Mouse (Mus musculus) layer of hippocampus, adult 11-12 months (tissue): ENCODE measurements around the gene Atxn7l2.

Source experiments
- DNase-seq: peaks from one replicate; pipeline ENCODE4 v3.0.0; 2022; ENCODE audit warnings: low spot score

Gene Atxn7l2

DNA sequence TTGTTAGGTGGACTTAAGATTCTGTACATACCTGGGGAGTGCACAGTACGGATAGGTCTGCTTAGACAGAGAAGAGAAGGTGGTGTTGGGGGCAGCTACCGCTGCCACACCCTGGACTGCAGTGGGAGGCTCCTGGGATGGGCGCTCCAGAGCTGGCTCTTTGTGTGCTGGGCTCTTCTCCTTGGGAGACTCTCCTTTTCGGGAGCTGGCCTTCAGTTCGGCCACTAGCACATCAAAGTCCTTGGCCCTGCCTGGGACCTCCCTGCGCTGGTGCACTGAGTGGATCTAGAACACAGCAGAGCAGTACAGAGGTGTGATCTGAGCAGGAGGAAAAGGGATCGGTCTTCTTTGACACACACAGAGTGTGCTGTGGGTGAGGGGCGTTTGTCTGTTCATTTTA, 5.1 kb downstream of the Atxn7l2 start:
- DNase-seq: no peak

DNA sequence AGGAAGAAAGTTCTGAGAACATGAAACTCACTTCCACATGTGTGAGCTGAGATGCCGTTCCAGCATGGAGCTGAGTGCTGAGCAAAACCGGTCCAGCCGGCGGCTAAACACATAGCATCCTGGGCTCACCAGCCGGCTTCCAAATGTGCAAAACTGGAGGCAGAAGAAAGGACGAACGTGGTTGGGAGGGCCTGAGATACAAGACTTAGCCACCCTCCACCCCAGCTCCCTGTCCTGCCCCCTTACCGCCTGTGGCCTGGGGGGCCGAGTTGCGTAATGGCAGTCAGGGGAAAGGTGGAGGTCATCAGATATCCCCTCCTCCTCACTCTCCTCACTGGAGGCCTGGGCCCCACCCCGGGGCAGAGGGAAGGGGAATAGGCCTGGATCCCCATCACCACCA, 6.3 kb downstream of the Atxn7l2 start:
- DNase-seq: no peak

DNA sequence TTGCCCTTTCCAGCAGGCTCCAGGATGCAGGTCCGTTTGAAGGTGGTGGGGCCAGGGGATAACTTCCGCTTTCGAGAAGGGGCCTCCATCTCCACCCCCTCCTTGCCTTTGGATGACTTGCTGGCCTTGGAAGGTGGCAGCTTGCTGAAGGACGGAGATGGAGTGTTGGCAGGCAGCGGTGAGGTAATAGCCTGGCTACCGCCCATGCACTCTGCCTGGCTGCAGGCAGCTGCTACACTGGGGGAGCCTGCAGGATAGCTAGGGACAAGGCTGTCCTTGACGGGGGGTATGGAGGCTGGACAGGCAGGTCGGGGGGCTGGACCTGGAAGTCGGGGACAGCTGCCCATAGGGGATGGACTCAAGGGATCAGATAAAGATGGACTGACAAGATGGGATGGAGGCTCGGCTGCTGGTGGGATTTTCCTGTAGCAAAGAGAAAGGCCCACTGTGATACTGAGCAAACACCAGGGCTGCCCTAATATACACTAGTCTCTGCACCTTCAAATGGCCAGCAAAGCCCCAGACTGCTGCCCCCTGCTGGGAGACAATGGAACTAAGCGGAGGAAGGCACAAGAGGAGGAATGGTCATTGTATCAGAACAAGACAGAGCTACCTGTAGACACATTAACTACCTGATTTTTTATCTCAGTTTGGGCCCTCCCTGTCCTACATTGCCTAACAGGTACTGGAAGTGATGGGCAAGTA, 7.0 kb downstream of the Atxn7l2 start:
- DNase-seq: peak; percentile 90

DNA sequence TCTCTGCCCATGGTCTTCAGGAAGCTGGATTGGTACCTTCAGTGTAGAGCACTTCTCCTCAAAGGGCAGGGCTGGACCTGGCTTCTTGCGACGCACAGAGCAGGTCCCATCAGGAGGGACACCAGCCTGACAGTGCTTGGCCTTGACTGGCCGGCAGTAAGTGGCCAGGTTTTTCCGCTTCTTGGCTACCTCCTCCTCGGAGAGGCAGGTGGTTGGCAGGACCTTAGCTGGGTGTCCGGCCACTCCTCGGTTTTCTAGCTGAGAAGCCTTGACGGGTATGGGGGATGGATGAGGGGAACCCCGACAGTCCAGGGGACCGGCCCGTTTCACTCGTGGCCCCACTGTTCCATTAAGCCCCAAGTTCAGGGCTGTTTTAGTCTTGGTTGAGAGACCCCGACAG, 7.5 kb downstream of the Atxn7l2 start:
- DNase-seq: no peak

DNA sequence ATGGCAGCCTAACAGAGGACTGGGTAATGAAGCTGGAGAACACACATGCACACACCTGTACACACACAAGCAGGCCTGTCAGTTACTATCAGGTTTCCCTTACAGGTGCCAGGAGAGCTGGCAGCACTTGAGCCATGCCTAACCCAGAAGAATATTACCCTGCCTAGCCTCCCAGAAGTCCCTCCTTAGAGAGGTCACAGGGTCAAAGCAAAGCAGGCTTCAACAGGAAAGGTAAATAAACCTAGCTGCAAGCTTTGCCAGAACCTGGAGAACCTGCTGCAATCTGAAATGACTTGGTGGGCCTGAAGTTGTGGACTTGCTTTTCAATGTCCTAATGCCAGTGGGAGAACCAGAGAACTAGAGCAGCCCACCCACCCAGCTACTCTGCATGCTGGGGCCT, 8.2 kb downstream of the Atxn7l2 start:
- DNase-seq: no peak

DNA sequence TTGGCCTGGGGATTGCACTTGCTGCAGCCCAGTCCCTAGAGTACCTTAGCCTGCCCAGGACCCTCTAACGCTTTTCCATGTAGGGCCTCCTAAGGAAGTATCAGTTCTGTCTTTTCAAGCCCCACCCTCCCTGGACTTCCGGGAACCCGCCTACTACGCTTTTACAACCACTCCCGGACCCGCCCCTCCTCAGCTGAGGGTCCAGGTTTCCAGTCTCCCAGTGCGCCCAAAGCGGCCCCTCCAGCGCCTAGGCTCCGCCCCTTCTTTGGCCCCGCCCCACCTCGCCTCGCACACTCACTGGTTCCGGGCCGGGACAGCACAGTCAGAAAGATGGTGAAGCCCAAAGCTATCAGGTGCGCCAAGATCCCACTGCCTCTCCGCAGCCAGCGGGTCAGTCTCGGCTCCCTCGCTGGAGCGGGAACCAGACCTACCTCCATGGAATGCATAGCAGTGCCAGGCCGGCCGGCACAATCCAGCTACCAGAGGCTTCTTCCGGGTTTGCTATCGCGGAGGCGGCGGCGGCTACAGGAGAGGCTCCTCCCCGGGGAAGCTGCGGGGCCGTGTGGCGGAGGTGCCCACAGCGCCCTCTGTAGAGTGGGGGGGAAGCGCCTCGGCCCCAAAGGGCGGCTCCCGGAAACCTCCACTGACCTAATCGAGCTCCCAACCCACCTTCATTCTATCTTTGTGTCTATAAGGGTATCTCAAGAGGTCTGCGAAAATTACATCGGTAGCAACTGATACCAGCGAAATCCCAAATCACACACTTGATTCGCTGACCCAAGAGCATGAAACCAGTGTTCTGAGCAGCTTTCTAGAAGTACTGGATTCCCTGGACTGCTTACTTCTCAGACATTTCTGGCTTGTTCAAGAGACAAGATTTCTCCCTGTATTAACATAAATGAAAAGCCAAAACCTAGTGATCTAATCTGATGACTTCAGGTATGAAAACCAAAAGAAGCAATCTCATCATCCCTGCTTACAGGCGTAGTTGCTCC, 10.1 kb downstream of the Atxn7l2 start, which contains the start of gene Cyb561d1:
Cyb561d1 (minus strand) TSS at position 884 of the 995 bp plus-strand sequence.
- DNase-seq: peak; percentile 92

DNA sequence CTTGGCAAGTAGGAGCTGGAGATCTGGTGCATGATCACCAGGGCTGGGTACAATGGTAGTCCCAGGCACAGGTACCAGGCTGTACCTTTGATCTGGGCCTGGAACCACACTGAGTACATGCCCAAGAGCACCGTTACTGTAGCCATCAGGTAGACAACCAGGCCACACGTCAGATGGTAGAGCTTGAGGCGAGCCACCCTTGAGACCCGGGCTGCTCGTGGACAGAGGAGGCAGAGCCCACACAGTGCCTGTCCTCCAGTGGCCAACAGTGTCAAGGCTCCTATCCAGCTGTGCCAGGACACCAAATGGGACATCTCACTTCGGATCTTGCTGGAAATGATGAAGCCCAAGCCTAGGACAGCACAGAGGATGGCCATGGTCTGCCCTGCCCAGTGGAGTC, 11.5 kb downstream of the Atxn7l2 start:
- no peak for DNase-seq

DNA sequence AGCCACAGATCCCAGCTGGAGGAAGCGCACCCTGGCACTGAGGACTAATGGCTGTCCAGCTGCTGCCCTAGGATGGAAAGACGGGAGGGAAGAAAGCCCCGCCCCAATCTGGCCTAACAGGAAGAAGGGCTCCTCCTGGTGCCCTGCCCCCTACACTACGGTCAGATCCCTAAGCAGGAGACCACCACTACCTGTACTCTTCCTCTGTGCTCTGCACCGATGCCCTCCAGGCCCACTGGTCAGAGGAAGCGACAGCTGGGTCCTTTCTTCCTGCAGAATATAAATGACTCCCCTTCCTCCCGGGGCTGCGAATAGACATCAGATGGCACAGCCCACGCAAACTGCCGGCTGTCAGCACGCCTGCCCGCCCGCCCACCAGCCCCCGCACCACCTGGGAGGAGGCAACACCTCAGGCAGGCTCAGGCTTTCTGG, 13.7 kb downstream of the Atxn7l2 start:
- peak; percentile 80 for DNase-seq

DNA sequence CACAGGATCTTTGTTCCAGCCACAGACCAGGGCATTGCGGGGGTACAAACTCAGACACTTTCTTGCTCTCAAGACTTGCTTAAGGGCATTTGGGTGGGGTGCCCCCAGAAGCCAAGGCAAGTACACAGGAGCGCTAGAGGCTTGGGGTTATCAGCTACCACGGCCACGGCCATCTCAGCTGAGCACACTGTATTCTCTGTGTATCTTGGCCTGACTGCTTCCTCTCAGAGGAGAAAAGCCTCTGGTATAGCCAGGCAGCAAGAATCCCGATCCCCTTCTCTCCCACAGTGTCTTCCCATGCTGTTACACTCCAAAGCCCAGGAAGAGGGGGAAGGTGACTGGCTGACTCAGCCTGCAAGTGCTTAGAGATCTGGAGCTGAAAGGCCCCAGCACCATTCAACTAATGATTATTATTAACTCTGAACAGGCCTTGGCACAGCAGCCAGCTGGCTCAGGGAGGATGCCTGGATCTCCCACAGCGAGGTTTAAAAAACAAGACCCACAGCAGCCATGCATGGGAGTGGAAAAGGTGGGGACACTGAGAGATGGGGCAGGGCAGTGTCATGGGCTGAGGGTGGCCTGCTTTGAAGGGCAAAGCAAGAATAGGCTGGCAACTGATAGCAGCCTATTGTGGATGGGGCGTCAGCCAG, 14.7 kb downstream of the Atxn7l2 start:
- peak; percentile 75 for DNase-seq

DNA sequence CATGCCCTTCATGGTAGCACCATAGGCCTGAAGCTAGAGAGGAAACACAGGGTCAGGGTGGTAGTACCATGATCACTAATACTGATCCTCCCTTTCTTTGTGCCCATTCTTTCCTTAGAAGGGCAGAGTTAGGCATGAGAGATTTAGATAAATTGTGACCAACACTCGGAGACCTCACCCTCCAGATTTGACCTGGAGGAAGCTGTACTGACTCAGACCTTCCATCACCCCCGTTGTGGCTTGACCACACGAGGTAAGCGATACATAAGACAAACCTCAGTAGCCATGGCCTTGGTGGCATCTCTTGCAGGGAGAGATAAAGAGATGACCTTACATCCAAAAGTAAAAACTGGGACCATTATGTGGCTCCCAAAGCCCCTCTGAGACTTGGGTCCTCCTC, 15.4 kb downstream of the Atxn7l2 start:
- no peak for DNase-seq

DNA sequence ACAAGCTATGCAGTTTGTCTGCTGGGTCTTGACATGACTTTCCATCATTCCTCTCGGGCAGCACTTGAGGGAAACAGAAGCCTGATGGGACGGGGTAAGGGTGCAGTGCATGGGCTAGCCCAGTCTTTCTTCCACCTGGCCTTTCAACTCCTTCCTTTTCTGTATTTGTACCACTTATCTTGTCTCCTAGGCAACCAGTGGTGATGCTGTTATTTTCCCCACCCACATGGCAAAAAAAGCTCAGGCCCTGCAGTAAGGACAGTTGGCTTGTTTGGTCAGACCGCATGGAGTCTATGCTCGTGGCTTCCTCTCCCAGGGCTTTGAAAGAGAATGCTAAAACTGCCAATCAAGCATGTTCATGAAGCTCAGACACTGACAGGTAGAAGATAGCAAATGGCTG, 17.0 kb downstream of the Atxn7l2 start:
- DNase-seq: no peak

DNA sequence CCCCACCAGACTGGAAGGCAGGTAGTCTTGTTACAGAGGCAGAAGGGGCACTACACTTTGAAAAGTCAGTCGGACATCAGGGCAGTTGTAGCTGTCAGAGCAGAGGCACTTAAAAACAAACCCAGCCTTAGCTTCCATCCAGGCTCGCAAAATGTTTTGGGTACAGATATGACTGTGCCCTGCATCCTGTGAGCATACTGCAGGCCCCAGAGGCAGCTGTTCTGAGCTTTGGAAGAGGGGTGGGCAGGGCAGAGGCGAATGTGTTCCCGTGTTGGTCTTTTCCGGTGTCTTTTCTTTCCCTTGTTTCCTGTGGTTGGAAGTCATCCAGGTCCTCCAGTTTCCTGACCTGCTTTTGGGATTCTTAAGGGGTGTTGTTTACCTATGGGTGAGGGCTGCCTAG, 20.8 kb downstream of the Atxn7l2 start:
- no peak for DNase-seq

DNA sequence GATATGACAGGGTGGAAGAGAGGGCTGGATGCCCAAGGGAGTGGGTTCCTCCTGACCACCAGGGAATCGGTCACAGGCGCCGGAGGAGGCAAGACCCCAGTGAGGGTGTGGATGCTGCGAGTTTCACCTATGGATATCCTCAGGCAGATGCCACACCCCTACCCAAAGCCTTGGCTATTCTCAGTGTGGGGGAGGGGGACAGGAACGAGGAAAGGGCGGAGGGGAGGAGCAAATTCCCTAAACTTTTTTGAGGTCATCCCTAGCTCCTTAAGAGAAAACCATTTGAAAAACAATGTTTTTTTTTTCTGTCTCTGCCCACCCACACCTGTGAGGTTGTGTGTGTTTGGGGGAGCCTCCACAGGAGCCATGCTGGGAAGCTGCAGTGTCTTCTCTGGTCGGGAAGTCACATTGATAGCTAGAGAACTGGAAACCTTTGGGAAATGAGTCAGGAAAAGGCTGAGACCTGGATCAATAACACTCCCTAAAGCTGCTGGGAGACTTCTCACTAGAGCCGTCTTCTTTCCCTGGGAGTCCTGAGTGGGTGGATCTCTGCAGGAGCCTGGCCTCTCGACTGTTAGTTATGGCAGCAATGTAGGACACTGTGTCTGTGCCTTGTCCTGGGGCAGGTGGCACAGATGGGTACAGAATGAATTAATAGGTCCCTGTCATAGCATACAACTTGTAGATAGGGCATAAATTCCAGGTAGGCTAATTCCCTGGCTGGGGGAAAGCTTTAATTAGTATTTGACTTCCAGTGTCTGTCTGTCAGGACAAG, 21.8 kb downstream of the Atxn7l2 start:
- no peak for DNase-seq

DNA sequence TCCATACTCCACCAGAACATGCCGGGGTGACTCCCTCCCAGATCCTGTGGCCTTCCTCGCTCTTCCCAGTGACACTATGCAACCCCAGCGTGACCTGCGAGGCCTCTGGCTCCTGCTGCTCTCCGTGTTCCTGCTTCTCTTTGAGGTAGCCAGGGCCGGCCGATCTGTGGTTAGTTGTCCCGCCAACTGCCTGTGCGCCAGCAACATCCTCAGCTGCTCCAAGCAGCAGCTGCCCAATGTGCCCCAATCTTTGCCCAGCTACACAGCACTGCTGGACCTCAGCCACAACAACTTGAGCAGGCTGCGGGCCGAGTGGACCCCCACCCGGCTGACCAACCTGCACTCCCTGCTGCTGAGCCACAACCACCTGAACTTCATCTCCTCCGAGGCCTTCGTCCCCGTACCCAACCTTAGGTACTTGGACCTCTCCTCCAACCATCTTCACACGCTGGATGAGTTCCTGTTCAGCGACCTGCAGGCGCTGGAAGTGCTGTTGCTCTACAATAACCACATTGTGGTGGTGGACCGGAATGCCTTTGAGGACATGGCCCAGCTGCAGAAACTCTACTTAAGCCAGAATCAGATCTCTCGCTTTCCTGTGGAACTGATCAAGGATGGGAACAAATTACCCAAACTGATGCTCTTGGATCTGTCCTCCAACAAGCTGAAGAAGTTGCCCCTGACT, 23.5 kb downstream of the Atxn7l2 start:
- no peak for DNase-seq

DNA sequence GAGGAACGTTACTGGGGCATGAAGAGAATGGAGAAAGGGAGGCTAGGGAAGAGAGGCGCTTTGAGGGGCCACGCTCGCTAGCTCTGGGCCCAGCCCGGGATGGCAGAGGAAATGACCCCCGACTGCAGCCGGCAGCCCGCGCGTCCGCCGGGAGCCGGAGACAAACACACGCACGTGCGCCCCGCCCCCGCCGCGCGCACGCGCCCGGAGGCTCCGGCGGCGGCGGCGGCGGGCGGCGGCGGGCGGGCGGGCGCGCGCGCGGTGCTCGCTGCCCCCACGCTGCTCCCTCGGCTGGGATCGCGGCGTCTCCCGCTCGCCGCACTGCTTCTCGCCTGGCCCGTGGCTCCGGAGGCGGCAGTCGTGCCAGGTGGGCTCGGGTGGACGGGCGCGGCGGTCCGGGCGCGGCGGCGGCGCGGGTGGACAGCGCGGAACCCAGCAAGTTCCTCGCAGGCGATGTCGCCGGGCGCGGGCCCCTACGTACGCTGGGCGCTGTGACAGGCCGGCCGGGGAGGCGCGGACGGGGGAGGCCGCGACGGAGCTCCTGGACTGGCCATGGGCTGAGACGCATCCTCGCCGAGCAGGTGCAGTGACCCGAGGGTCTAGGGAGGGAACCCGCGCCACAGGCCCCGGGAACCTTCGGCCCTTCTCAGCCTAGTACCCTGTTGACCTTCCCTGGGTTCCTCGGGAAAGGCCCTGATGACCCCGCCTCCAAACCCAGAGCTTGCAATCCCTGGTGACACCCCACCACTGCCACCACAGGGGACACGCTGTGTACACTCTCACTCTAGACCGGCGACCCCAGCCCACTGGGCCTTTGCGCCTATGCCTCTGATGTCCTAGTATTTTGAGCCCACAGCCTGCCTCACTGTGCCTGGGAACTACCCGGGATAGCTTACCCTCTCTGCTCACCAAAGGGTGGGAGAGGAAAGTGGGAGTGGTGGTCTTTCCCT, 24.4 kb downstream of the Atxn7l2 start, which contains the start of gene Amigo1:
Amigo1 (plus strand) TSS at position 238 of the 950 bp plus-strand sequence.
- no peak for DNase-seq

DNA sequence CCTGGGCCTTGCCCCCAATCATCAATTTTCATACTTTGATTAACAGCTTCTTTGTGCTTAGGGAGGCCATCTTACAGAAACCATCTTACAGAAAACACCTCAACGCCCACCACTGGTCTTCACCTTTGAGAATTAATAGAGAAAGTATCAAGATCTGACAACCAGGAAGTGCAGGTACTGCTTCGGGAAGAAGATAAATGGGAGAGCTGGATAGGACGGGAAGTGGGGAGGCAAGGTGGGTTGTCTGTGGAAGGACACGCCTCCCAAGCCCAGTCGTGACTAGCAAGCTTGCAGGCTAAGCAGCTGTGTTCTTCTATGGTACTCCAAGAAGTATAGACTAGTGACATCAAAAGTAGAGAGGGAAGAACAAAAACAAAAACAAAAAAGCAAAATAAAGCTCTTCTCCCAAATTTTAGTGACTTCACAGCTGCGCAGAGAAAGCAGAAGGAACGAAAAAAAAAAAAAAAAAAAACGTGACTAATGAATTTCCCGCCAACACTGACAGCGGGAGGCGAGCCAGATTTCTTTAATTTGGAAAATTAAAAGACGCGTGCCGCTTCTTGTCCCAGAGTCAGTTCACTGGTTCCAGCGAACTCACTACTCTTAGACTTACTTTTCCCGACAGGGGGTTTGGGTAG, 25.2 kb downstream of the Atxn7l2 start:
- no peak for DNase-seq

DNA sequence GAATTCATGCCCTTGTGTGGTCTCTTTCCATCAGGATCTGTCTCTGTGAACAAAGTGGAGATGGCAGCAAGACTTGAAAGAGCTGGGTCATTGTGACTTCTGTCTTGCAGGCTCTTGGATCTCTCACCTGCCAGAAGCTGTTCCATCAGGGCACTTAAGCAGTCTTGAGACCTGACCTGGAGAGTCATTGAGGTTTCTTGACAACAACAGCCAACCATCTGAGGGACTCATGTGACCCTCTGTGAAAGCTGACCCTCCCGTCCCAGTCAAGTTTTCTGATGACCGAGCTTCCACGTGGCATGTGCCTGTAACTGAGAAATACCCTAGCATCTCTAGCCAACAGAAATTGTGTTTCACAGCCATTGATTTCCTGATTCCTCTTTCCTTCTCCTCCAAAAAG, 26.0 kb downstream of the Atxn7l2 start:
- no peak for DNase-seq

DNA sequence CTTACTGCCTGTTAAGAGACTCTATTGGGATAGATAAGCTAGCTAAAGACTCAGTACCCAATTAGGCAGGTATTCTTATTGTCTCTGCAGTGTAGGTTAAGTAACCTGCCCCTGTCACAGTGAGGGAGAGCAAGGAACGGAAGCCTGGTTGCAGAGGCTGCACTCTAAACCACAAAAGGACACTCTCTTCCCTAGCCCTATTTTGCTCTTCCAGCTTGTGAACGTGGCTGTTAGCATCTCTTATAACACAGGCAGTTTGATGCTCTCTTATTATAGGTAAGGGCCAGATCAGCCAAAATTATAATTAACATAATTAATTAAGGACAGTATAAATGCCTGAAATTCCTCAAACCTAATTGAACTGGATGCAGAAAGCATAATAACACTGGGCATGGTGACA, 30.2 kb downstream of the Atxn7l2 start:
- no peak for DNase-seq
